Mouse (Mus musculus) intestine, embryonic 15.5 days (tissue): ENCODE measurements around the gene Hist1h3b. TPM values are rescaled to one million over a fixed set of nuclear protein-coding genes. Genes with fewer than 3 reads are reported as not detected.
"Not testable (repeated sequence)": the region's sequence is repeated elsewhere in the genome, so short reads cannot be mapped to it uniquely, and the experiment has no call there.

ENCODE experiments used
- ATAC-seq: fragments of 200-750 bp; cut with Nextera tagmentation; 2 replicates; pipeline ENCODE4 v1.8.0; 2017; ENCODE audit warnings: moderate TSS enrichment, moderate library complexity
- H3K27ac ChIP-seq: fragments of 300-500 bp; sonication (generic); 2 replicates; pipeline ENCODE4 v1.5.1; 2015; ENCODE audit warnings: mild to moderate bottlenecking, inconsistent platforms
- H3K27me3 ChIP-seq: fragments of 300-500 bp; sonication (generic); replicated peaks from 2 replicates; pipeline ENCODE4 v1.6.1; 2015; ENCODE audit warnings: inconsistent platforms
- H3K36me3 ChIP-seq: fragments of 300-500 bp; sonication (generic); 2 replicates; pipeline ENCODE4 v1.6.1; 2015; ENCODE audit warnings: inconsistent platforms
- H3K4me1 ChIP-seq: fragments of 300-500 bp; sonication (generic); replicated peaks from 2 replicates; pipeline ENCODE4 v1.6.1; 2015; ENCODE audit warnings: inconsistent platforms
- H3K4me2 ChIP-seq: fragments of 300-500 bp; sonication (generic); replicated peaks from 2 replicates; pipeline ENCODE4 v1.6.1; 2015; ENCODE audit warnings: mild to moderate bottlenecking, inconsistent platforms
- H3K4me3 ChIP-seq: fragments of 300-500 bp; sonication (generic); replicated peaks from 2 replicates; pipeline ENCODE4 v1.5.1; 2015; ENCODE audit warnings: inconsistent platforms
- H3K9ac ChIP-seq: fragments of 300-500 bp; sonication (generic); 2 replicates; pipeline ENCODE4 v1.6.1; 2015; ENCODE audit warnings: inconsistent platforms
- H3K9me3 ChIP-seq: fragments of 300-500 bp; sonication (generic); 2 replicates; pipeline ENCODE4 v1.6.1; 2016; ENCODE audit warnings: inconsistent platforms
- WGBS: fragments of 180-500 bp; shearing (Covaris S2); methylation state at CpG from one replicate; pipeline ENCODE4 v1.1.7; 2015; 5-methylcytosine and 5-hydroxymethylcytosine counted together
- polyA plus RNA-seq: library from polyadenylated mRNA; unstranded; fragments of >200 nt; fragmentation: Nextera tagmentation; extraction: Ambion mirVana; gene quantifications from 2 replicates; pipeline ENCODE4 v1.2.1, GENCODE M21; 2015

Gene Hist1h3b
- polyA plus RNA-seq = 6.4 and 9.2 TPM in 2 replicates

DNA sequence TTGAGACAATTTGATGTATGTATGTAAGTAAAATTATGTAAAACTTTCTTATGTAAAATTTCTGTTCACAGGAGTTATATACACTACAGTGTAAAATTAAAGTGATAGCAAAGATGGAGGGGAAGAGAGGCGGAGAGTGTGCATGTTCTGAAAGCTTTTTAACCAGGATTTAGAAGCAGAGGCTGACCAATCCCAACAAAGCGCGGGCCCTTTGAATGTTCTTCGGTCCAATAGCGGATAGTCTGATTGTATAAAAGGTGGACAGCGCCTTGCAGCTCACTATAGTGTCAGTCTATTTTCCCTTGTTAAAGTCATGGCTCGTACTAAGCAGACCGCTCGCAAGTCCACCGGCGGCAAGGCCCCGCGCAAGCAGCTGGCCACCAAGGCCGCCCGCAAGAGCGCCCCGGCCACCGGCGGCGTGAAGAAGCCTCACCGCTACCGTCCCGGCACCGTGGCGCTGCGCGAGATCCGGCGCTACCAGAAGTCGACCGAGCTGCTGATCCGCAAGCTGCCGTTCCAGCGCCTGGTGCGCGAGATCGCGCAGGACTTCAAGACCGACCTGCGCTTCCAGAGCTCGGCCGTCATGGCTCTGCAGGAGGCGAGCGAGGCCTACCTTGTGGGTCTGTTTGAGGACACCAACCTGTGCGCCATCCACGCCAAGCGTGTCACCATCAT is at the start of gene Hist1h3b:
Gene Hist1h3b (plus strand): TSS at position 201 of the 675 bp plus-strand sequence.
- Histone ChIP-seq H3K4me2 (peak within 1 kb of the TSS; percentile 63), H3K9ac (peak within 1 kb of the TSS; percentile 54), H3K4me3 (peak within 1 kb of the TSS; percentile 39), H3K27ac (peak within 1 kb of the TSS; percentile 96)
- H3K36me3 ChIP-seq, H3K4me1 ChIP-seq, H3K9me3 ChIP-seq, H3K27me3 ChIP-seq: not testable (repeated sequence)
- peak; percentile 87 for ATAC-seq
- WGBS = 0% methylated on average over 18 of the region's 47 CpGs

DNA sequence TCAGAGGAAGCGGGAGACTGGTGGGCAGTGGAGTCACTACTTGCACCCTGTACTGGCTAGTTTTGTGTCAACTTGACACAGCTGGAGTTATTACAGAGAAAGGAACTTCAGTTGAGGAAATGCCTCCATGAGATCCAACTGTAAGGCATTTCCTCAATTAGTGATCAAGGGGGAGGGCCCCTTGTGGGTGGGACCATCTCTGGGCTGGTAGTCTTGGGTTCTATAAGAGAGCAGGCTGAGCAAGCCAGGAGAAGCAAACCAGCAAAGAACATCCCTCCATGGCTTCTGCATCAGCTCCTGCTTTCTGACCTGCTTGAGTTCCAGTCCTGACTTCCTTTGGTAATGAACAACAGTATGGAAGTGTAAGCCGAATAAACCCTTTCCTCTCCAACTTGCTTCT is 49.3 kb upstream of the Hist1h3b start:
- H3K27ac ChIP-seq, H3K9ac ChIP-seq, H3K9me3 ChIP-seq, H3K4me3 ChIP-seq, H3K27me3 ChIP-seq, ATAC-seq, H3K4me2 ChIP-seq, H3K36me3 ChIP-seq, H3K4me1 ChIP-seq: not testable (repeated sequence)
- 77% methylated on average over 2 of the region's 2 CpGs for WGBS

DNA sequence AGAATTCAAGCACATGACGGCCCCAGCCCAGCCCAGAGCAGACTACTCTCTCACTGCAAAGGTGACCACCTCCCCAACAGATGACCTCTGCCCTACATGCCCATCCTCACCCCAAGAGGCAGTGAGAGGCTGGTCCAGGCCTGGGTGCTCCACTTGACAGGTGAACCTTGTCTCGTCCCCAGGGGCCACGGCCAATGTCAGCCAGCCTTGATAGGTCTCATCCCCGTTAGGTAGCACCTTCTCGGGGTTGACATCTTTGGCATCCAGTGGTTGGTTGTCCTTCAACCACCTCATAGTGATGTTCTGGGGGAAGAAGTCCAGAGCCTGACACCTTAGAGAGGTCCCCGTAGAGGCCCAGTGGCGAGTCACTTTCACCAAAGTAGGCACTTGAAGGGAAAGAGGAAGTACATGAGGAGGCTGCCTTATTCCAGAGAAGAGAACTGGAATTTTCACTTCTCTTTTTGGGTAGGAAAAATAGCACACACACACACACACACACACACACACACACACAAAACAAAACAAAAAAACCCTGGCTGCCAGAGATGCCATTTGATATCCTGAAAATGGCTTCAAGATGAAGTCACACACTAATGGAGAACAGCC is 46.2 kb upstream of the Hist1h3b start:
- no peak for ATAC-seq
- Histone ChIP-seq H3K27me3 (no peaks in the 10 kb centered on the region), H3K27ac (no peak overlapping the region), H3K9ac (no peak overlapping the region), H3K4me2 (no peak overlapping the region), H3K4me3 (no peak overlapping the region), H3K36me3 (no peaks in the 10 kb centered on the region), H3K9me3 (no peaks in the 10 kb centered on the region), H3K4me1 (peaks cover 5% of the 10 kb centered on the region)
- 89% methylated on average over 7 of the region's 7 CpGs for WGBS

DNA sequence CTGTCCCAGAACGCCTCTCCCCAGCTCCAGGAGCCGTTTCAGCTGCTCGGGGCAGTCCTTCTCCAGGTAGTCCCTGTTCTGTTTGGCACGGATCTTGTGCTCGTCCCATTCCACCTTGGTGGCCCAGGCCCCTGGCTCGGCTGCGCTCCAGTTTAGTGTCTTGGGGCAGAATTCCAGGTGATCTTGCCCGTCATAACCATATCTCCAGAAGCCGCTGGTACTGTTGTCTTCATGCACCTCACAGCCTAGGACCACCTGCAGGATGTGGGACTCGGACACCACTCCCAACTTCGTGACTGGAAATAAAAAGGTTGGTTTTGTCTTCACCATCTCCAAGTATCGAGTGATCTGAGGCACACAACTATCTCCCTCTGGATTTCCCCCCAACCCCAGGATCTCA is 45.3 kb upstream of the Hist1h3b start:
- ATAC-seq = no peak
- H3K4me1 ChIP-seq = 0 out of 2 replicates have a peak, but pooled peaks cover 2% of the 10 kb centered on the region
- WGBS = 94% methylated on average over 12 of the region's 12 CpGs

DNA sequence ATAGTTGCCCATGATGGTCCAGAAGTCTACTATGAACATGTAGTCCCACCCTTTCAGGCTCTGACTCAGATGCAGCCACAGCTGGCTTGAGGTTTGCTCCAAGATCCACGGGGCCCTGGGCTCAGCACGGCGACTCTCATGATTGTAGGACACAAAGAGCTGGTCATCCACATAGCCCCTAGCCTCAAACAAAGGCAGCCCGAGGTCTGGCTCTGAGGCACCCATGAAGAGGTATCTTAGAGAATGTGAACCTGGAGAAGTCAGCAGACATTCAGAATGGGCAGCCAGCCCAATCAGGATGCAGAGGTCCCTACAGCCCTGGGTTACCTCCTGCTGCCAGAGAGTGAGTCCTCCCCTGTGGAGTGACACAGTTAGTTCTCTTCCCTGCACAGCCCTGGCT is 44.0 kb upstream of the Hist1h3b start:
- Histone ChIP-seq H3K36me3 (no peaks in the 10 kb centered on the region), H3K9me3 (no peaks in the 10 kb centered on the region), H3K4me2 (no peak overlapping the region), H3K4me3 (no peak overlapping the region), H3K27me3 (no peaks in the 10 kb centered on the region), H3K27ac (no peak overlapping the region), H3K4me1 (0 out of 2 replicates have a peak, but pooled peaks cover 2% of the 10 kb centered on the region), H3K9ac (no peak overlapping the region)
- no peak for ATAC-seq
- 85% methylated on average over 4 of the region's 4 CpGs for WGBS

More for the DNA sequence above, 45.3 kb upstream of the Hist1h3b start:
- H3K27ac ChIP-seq = no peak overlapping the region
- no peaks in the 10 kb centered on the region for H3K36me3 ChIP-seq
- H3K4me3 ChIP-seq = no peak overlapping the region
- no peak overlapping the region for H3K4me2 ChIP-seq
- H3K9ac ChIP-seq = no peak overlapping the region
- H3K27me3 ChIP-seq = no peaks in the 10 kb centered on the region
- H3K9me3 ChIP-seq = no peaks in the 10 kb centered on the region

DNA sequence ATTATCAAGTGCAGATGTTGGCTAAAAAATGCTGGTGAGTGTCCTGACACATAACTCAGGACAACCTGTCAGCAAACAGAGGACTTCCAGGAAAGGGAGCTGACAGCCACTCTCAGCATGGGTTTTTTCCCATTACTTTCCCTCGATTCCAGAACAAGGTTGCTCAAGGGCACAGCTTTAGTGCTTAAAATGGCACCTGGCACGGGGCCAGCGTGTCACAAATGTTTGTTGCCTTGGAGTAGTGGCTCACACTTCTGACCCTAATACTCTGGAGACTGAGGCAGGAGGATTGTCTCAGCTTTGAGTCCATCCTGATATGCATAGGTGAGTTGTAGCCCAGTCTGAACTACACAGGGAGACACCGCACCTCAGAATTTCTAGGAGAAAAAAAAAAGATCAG is 43.4 kb upstream of the Hist1h3b start:
- 67% methylated on average over 4 of the region's 4 CpGs for WGBS
- Histone ChIP-seq H3K27ac (no peak overlapping the region), H3K4me1 (0 out of 2 replicates have a peak, but pooled peaks cover 2% of the 10 kb centered on the region), H3K4me3 (no peak overlapping the region), H3K9ac (no peak overlapping the region), H3K27me3 (no peaks in the 10 kb centered on the region), H3K4me2 (no peak overlapping the region), H3K9me3 (no peaks in the 10 kb centered on the region), H3K36me3 (no peaks in the 10 kb centered on the region)
- ATAC-seq = no peak

DNA sequence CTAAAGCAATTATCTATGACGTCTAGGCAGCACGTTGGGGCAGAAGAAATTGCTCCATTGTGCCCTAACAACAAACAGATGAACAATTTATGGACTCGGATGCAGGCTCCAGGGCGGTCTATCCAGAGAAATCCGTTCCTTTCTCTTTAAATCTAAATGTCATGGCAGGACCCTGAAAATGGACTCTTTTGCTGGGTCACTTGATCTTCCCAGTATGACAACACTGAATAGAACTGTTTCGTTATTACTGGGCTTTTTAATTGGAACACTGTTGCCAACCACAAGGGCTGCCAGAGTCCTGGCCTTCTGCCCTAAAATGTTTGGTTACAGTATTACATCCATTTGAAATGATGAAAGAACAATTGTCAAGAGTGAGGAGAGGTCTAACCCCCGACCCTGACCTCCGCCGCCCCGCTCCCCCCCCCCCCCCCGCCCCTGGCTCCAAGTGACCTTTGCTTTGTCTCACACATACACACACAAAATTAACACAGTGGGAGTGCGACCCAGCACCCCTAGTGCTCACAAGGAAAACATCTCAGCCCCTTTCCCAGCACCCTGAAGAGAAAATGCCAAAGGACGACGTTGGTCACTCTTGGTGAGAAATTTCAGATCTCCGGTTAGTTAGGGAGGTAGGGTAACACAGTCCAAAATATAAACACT is 42.2 kb upstream of the Hist1h3b start:
- Histone ChIP-seq H3K4me2 (peak overlapping the region; percentile 86), H3K4me1 (0 out of 2 replicates have a peak, but pooled peaks cover 2% of the 10 kb centered on the region), H3K36me3 (no peaks in the 10 kb centered on the region), H3K4me3 (peak overlapping the region; percentile 44), H3K27me3 (no peaks in the 10 kb centered on the region), H3K9ac (peak overlapping the region; percentile 56), H3K9me3 (no peaks in the 10 kb centered on the region), H3K27ac (no peak overlapping the region)
- ATAC-seq = peak; percentile 38
- WGBS = 30% methylated on average over 15 of the region's 15 CpGs

DNA sequence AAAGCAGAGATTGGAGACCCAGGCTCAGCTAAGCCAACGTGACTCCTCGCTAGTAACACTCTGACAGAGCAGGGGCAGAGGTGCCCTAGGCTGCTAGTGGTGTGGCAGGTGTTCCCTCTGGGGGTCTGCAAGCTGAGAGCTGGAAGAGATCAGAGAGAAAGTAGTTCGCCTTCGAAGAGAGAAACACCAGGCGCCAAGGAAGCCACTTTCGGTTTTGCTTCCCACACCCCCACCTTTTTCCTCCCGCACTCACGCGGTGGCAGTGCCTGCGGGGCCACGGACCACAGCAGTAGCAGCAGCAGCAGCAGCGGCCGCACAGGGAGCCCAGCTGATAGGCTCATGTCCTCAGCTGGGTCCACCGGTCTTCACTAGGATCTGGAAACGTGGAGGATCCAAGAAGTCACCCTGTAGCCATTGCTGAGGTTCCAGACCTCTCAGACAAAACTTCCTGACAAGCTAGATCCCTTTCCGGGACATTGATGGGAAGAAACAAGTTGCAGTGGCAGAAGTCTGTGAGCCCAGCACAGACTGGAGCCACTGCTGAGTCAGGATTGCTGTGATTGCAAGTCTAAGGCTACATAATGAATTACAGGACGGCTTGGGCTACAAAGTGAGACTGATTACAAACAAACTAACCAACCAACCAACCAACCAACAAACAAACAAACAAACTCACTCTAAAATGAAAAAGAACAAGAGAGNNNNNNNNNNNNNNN is 41.5 kb upstream of the Hist1h3b start, which contains the start of gene Hfe:
Gene Hfe (minus strand): TSS at position 481 of the 716 bp plus-strand sequence.
- ATAC-seq = peak; percentile 85
- WGBS = 3% methylated on average over 17 of the region's 17 CpGs
- H3K27ac ChIP-seq = no peak within 1 kb of the TSS; the same call in 1 of the 2 replicates

DNA sequence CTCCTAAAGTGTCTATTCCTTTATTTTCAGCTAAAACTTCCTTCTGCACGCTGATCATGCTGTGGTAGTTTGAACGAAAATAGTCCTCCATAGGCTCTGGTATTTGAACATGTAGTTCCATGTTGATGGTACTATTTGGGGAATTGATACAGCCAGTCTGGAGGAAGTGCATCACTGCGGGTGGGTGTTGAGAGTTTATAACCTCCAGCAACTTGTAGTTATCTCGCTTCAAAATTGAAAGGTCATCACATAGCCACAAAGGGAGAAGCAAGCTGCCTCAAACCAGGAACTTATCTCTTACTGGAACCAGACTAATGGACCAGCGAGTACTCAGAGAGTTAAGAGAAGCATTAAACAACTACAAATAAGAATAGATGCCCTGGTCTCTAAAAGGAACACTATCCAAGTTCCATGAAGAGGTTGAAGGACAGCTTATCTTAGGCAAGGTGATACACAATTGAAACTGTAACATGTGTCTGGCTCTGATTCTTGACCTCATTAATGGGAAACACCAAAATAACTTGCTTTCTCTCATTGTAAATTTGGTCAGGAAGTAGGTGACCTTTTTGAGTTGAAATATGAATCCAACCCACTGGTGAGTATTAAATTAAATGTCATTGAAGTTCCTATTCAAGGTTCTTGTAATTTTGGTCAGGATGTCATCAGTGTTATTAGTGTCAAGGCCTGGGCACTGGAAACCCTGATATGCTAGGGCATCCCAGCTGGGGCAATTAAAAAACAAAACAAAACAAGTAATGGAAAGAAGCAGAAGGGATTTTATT is 35.6 kb upstream of the Hist1h3b start:
- Histone ChIP-seq H3K9me3 (no peaks in the 10 kb centered on the region), H3K27me3 (no peaks in the 10 kb centered on the region), H3K4me3 (no peak overlapping the region), H3K4me1 (no peaks in the 10 kb centered on the region), H3K36me3 (no peaks in the 10 kb centered on the region), H3K4me2 (no peak overlapping the region), H3K27ac (no peak overlapping the region), H3K9ac (no peak overlapping the region)
- no peak for ATAC-seq
- 81% methylated on average over 5 of the region's 5 CpGs for WGBS

More for the DNA sequence above, 41.5 kb upstream of the Hist1h3b start, which contains the start of gene Hfe:
- no peaks in the 10 kb centered on the region for H3K27me3 ChIP-seq
- peak within 1 kb of the TSS; percentile 56 for H3K9ac ChIP-seq
- H3K9me3 ChIP-seq = no peaks in the 10 kb centered on the region
- peak within 1 kb of the TSS; percentile 86 for H3K4me2 ChIP-seq
- H3K36me3 ChIP-seq = no peaks in the 10 kb centered on the region
- H3K4me3 ChIP-seq = peak within 1 kb of the TSS; percentile 44
- H3K4me1 ChIP-seq = 0 out of 2 replicates have a peak, but pooled peaks cover 2% of the 10 kb centered on the region

DNA sequence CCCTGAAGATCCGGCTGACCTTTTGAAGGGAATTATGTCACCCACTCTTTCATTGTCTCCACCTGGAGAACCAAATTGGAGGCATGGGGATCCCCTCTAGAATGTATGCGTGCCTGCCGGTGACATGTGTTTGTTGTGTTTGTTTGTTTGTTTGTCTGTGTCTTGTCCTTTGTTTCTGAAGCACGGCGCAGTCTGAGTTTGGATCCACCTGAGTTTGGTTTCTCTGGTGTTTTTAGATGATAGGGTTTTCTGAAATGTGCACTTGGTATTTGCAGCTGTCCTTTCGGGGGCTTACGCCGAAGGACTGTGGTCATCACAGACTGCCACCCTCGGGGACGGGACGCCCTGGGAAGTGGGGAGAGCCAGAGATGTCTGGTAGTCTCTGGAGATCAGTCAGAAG is 34.9 kb upstream of the Hist1h3b start:
- Histone ChIP-seq H3K4me1 (no peaks in the 10 kb centered on the region), H3K4me3 (no peak overlapping the region), H3K27ac (no peak overlapping the region), H3K9ac (no peak overlapping the region), H3K9me3 (no peaks in the 10 kb centered on the region), H3K36me3 (no peaks in the 10 kb centered on the region), H3K27me3 (no peaks in the 10 kb centered on the region), H3K4me2 (no peak overlapping the region)
- no peak for ATAC-seq
- WGBS = 51% methylated on average over 11 of the region's 11 CpGs

DNA sequence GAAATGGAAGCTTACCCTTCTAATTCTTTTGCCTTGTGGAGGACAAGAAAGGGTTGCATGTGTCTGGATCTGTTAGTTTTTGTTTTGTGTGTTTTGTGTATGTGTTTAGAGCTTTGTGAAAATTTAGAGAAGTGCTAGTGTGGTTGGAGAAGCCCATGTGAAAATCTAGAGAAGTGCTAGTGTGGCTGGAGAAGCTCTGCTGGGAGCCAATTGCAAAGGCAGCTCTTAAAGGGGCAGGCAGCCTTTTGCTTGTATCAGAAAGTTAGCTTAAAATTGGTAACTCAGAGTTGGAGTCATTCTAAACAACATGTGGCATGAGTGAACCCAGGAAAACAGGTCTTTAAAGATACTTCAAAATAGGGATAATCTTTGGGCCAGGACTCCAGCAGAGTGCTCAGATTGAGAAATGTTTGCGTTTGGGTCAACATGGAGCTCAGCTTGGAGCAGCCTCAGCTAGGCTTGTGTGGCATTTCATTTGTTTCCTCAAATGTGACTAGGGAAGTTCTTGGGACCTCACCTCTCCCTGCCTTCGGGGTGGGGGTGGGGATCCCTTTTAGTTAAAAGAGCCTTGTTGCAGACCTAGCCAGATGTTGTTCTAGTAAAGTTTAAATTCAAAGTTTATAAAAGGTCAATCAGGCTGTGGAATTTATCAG is 34.3 kb upstream of the Hist1h3b start:
- H3K36me3 ChIP-seq, H3K27ac ChIP-seq, H3K4me3 ChIP-seq, H3K4me1 ChIP-seq, H3K9ac ChIP-seq, H3K4me2 ChIP-seq, H3K27me3 ChIP-seq, ATAC-seq, H3K9me3 ChIP-seq: not testable (repeated sequence)
- WGBS = 20% methylated on average over 2 of the region's 2 CpGs
